Mouse (Mus musculus) left cerebral cortex, postnatal 14 days (tissue): Measurements from ENCODE around the gene Tstd1. TPM values are rescaled to one million over a fixed set of nuclear protein-coding genes. Genes with fewer than 3 reads are reported as not detected.
A peak's percentile ranks its signal among the peaks of the same experiment; 100 is the strongest.

Source experiments
- DNase-seq, 2 experiments: peaks; one replicate each; pipeline ENCODE4 v3.0.0; 2021 to 2022; ENCODE audit warnings: low spot score in 2 of 2, mixed read lengths in 1 of 2
- intact Hi-C: fragments of 180-260 bp; cut with DNase I; formaldehyde crosslinking; loops from one replicate; pipeline ENCODE4 v1.15.1; 2025
- total RNA-seq, 2 experiments: library from RNA; stranded (reverse); gene quantifications; 2 replicates each; pipeline ENCODE4 v1.2.3; 2021

The Tstd1 gene
- total RNA-seq, 2 experiments from 2014 or later, result 1.7 to 3.2 TPM

GRCm38 (mm10) chr1:171446854-171447253 is 28.2 kb downstream of the Tstd1 start:
- intact Hi-C loops, result no loop called here
- no peak for DNase-seq

- DNase-seq, result no peak
- intact Hi-C loops, result no loop called here
Observed at GRCm38 (mm10) chr1:171447692-171448091, 29.0 kb downstream of the Tstd1 start.

- no peak for DNase-seq
- intact Hi-C loops, result no loop called here
Observed at GRCm38 (mm10) chr1:171450062-171450461, 31.4 kb downstream of the Tstd1 start.

- DNase-seq, result no peak
- intact Hi-C loops, result no loop called here
Observed at GRCm38 (mm10) chr1:171451001-171451400, 32.3 kb downstream of the Tstd1 start.

- no peak for DNase-seq
- intact Hi-C loops, result no loop called here
Observed at GRCm38 (mm10) chr1:171452522-171452921, 33.9 kb downstream of the Tstd1 start.

- intact Hi-C loops, result no loop called here
Observed at GRCm38 (mm10) chr1:171452923-171453322, 34.3 kb downstream of the Tstd1 start.

GRCm38 (mm10) chr1:171454926-171455325 is 36.3 kb downstream of the Tstd1 start:
- DNase-seq, result no peak
- intact Hi-C loops, result no loop called here

More at GRCm38 (mm10) chr1:171452923-171453322, 34.3 kb downstream of the Tstd1 start:
- DNase-seq, result no peak

GRCm38 (mm10) chr1:171457568-171457967 is 38.9 kb downstream of the Tstd1 start:
- intact Hi-C loops, result no loop called here
- no peak for DNase-seq

GRCm38 (mm10) chr1:171459791-171460190 is 41.1 kb downstream of the Tstd1 start:
- intact Hi-C loops, result no loop called here
- peak in 1 of 2 experiments; percentile 31 for DNase-seq

GRCm38 (mm10) chr1:171460551-171461503 is 42.2 kb downstream of the Tstd1 start:
- intact Hi-C loops, result no loop called here
- DNase-seq, result no peak

- DNase-seq, result no peak
- intact Hi-C loops, result no loop called here
Observed at GRCm38 (mm10) chr1:171463133-171463532, 44.5 kb downstream of the Tstd1 start.

GRCm38 (mm10) chr1:171465749-171466412 is 47.2 kb downstream of the Tstd1 start:
- DNase-seq, result no peak
- intact Hi-C loops, result no loop called here

GRCm38 (mm10) chr1:171466565-171466964 is 47.9 kb downstream of the Tstd1 start:
- no peak for DNase-seq
- intact Hi-C loops, result no loop called here

GRCm38 (mm10) chr1:171469678-171470077 is 51.0 kb downstream of the Tstd1 start:
- DNase-seq, result no peak
- intact Hi-C loops, result no loop called here

Other genes with a start within 250 kb of the Tstd1 start
- 10 to 100 TPM; 47.4 to 67.2 TPM for gene Pcp4l1, start 222.6 kb upstream of the Tstd1 start, total RNA-seq
- not detected for gene Nr1i3, start 204.9 kb upstream of the Tstd1 start, total RNA-seq
- gene Tomm40l, start 196.4 kb upstream of the Tstd1 start, total RNA-seq, result 10 to 100 TPM; 69.6 to 72.1 TPM
- gene Apoa2, start 193.8 kb upstream of the Tstd1 start, total RNA-seq, result 1 to 10 TPM; 1.6 to 4.9 TPM
- gene Fcer1g, start 184.5 kb upstream of the Tstd1 start, total RNA-seq, result 10 to 100 TPM; 11.1 to 16.0 TPM
- gene Adamts4, start 168.5 kb upstream of the Tstd1 start, total RNA-seq, result 10 to 100 TPM; 11.1 to 17.0 TPM
- 100 to 1,000 TPM; 265 to 285 TPM for gene Ndufs2, start 167.5 kb upstream of the Tstd1 start, total RNA-seq
- 10 to 100 TPM; 59.8 to 61.3 TPM for gene B4galt3, start 148.5 kb upstream of the Tstd1 start, total RNA-seq
- 10 to 100 TPM; 20.5 to 23.9 TPM for gene Ppox, start 137.7 kb upstream of the Tstd1 start, total RNA-seq
- gene Usp21, start 130.9 kb upstream of the Tstd1 start, total RNA-seq, result 10 to 100 TPM; 54.1 to 58.0 TPM
- 100 to 1,000 TPM; 106 to 113 TPM for gene Ufc1, start 123.8 kb upstream of the Tstd1 start, total RNA-seq
- gene Dedd, start 89.7 kb upstream of the Tstd1 start, total RNA-seq, result 10 to 100 TPM; 35.9 to 38.1 TPM
- gene Nit1, start 73.2 kb upstream of the Tstd1 start, total RNA-seq, result 10 to 100 TPM; 41.0 to 44.4 TPM
- gene Pfdn2, start 73.2 kb upstream of the Tstd1 start, total RNA-seq, result 100 to 1,000 TPM in 1 of 2 experiments, 10 to 100 TPM in 1; 99.0 to 109 TPM
- 1 to 10 TPM; 4.7 to 7.2 TPM for gene Klhdc9, start 58.1 kb upstream of the Tstd1 start, total RNA-seq
- gene Nectin4, start 48.8 kb upstream of the Tstd1 start, total RNA-seq, result 1 to 10 TPM; 1.0 to 1.4 TPM
- 1 to 10 TPM; 1.8 to 1.9 TPM for gene Arhgap30, start 29.9 kb upstream of the Tstd1 start, total RNA-seq
- 100 to 1,000 TPM; 105 to 107 TPM for gene Usf1, start 7.6 kb upstream of the Tstd1 start, total RNA-seq
- 1 to 10 TPM; 7.4 to 8.3 TPM for gene F11r, start 18.7 kb downstream of the Tstd1 start, total RNA-seq
- 1 to 10 TPM; 4.8 to 5.3 TPM for gene Alyref2, start 84.6 kb downstream of the Tstd1 start, total RNA-seq
- not detected for gene Itln1, start 116.4 kb downstream of the Tstd1 start, total RNA-seq
- not detected for gene Cd244a, start 140.3 kb downstream of the Tstd1 start, total RNA-seq
- not detected for gene Ly9, start 188.5 kb downstream of the Tstd1 start, total RNA-seq
- under 1 TPM in 1 of 2 experiments, not detected in 1; 0.11 TPM for gene Slamf7, start 234.2 kb downstream of the Tstd1 start, total RNA-seq